Mouse (Mus musculus) heart, postnatal 25 days (tissue): ENCODE data around the gene Nectin2. TPM values are rescaled to one million over a fixed set of nuclear protein-coding genes. Genes with fewer than 3 reads are reported as not detected.

Experiments used
- DNase-seq: peaks from one replicate; pipeline ENCODE4 v3.0.0; 2022; ENCODE audit warnings: low spot score
- intact Hi-C: fragments of 180-260 bp; cut with DNase I; formaldehyde crosslinking; loops from one replicate; pipeline ENCODE4 v1.15.1; 2025
- total RNA-seq, 2 experiments: library from RNA; stranded (reverse); gene quantifications; 2 replicates each; pipeline ENCODE4 v1.2.3; 2021

The Nectin2 gene
- total RNA-seq, 2 experiments from 2014 or later = 31.1 to 31.9 TPM

- DNase-seq = no peak
- intact Hi-C loops = loop anchor here (2.0 kb wide), 1 partner anchor 27 kb away; no protein-coding TSS in a partner anchor
Observed at GRCm38 (mm10) chr7:19716055-19716682, 34.1 kb downstream of the Nectin2 start.

- intact Hi-C loops = loop anchor here (2.0 kb wide), 1 partner anchor 27 kb away; no protein-coding TSS in a partner anchor
- DNase-seq = peak; percentile 100
Observed at GRCm38 (mm10) chr7:19715239-19716054, 34.8 kb downstream of the Nectin2 start, which contains the start of gene Tomm40. TSS of gene Tomm40 (minus strand) at chr7:19715438.

DNA sequence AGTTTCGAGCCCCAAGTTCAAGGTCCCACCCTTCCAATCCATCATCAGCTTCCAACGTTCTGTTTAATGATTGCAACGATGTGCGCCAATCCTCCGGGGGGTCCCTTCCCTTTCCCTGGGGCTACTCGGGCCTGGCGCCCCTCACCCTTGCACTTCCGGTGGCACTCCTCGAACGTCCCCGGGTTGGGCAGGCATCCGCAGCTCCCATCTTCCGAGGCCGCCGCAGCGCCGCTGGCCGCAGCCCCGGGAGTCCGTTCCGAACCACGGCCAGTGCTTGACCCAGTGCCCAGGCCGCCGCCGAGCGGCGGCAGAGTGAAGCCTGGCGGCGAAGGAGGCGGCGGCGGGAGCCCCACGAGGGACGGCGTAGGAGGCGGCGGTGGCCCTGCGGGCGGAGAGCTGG lies 35.4 kb downstream of the Nectin2 start:
- intact Hi-C loops = no loop called here
- DNase-seq = no peak

DNA sequence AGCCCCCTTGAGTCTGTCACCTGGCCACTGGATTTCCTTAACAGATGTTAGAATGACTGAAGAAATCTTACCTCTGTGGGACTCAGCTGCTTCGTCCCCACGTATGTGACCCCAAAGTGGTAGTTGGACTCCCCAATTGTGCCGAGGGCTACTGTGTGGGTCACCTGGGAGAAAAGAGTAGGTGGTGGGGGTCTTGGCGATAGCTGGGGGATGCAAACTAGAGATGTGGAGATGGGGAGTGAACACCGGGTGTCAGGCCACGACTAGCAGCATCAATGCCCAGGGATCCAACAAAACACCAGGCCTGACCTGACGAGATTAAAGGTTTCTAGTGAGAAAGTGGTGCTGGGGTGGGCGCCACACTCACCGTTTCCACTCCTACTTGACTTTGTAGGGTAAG lies 36.7 kb downstream of the Nectin2 start:
- intact Hi-C loops = loop anchor here (2.0 kb wide), 1 partner anchor 45 kb away; no protein-coding TSS in a partner anchor
- no peak for DNase-seq

GRCm38 (mm10) chr7:19713196-19713595 lies 37.1 kb downstream of the Nectin2 start:
- intact Hi-C loops = loop anchor here (2.0 kb wide), 1 partner anchor 44 kb away; no protein-coding TSS in a partner anchor
- no peak for DNase-seq

DNA sequence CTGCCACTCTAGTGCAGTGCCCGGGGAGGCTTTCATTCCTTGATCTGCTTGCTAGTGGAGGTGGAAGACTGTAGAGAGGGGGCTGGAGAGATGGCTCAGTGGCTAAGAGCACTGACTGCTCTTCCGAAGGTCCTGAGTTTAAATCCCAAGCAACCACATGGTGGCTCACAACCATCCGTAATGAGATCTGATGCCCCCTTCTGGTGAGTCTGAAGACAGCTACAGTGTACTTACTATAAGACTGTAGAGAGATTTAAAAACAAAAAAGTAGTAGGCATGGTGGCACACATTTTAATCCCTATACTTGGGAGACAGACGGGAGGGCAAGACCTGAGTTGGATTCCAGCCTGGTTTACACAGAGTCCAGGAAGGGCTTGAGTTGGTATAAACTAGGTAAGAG lies 37.9 kb downstream of the Nectin2 start:
- DNase-seq = no peak
- intact Hi-C loops = loop anchor here (2.0 kb wide), 1 partner anchor 44 kb away; no protein-coding TSS in a partner anchor

- no peak for DNase-seq
- intact Hi-C loops = no loop called here
Observed at GRCm38 (mm10) chr7:19710650-19711049, 39.6 kb downstream of the Nectin2 start.

DNA sequence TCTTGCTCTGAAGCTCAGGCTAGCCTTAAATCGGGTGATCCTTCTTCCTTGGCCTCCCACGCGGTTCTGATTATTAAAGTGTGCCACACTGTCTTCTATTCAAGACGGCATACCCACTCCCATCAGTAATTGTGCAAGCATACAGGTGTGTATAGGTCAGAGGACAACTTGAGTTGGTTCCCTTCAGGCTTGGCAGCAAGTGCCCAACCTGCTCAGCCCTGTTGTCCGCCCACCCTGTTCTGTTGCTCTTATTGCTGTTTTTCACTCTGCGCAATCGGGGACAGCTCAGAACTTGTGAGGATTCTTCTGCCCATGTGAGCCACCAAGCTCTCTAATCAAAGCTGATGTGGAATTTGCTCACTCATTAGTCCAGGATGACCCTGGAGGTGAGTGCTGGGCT lies 45.0 kb downstream of the Nectin2 start:
- intact Hi-C loops = no loop called here
- no peak for DNase-seq

DNA sequence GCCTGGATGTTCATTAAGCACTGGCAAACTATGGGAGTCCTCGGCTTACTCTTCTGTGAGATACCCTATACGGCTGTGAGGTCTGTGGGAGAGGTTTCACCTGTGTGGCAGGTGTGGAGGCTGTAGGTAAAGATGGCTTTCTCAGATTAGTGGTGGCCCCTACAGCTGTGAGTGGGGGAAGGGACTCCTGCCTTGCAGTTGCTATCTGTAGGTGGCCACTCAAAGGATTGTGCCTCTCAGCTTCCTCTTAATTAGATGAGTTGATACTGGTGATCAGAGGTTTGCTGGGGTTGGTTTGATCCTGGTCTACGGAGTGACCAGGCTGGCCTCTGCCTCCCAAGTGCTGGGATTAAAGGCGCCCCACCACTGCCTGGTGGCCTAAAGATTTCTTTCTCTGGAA lies 45.8 kb downstream of the Nectin2 start:
- no peak for DNase-seq
- intact Hi-C loops = loop anchor here (5.0 kb wide), 1 partner anchor 297 kb away; no protein-coding TSS in a partner anchor

DNA sequence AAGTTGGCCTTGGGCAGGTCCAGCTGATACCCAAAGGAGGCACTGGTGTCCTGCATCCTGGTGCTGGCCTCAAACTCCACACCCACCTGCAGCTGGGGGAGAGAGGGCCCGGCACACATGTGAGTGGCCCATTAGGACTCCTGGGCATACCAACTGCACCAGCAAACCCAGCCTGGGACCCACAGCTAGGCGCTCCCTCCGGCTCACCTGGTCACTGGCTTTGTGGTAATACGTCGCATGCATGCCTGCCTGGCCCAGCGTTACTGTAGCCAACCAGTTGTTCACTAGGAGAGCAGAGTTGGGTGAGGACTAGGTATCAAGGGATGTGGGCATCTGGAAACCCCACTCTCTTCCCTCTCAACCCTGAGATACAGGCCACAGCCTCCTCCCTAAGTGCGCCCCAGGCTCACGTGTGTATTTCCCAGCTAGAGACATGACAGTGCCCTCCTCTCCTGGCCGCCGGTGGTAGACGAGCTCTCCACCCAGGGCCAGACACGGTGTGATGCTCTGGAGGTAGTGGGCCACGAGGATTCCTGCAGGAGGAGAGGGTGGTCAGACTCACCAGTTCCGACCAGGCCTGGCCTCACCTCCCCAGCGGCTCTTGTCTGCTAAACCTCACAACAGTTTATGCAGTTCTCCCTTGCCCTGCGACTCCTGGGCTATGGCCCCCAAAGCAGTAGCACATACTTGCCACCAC lies 47.3 kb downstream of the Nectin2 start:
- intact Hi-C loops = loop anchor here (5.0 kb wide), 1 partner anchor 296 kb away; no protein-coding TSS in a partner anchor
- no peak for DNase-seq

DNA sequence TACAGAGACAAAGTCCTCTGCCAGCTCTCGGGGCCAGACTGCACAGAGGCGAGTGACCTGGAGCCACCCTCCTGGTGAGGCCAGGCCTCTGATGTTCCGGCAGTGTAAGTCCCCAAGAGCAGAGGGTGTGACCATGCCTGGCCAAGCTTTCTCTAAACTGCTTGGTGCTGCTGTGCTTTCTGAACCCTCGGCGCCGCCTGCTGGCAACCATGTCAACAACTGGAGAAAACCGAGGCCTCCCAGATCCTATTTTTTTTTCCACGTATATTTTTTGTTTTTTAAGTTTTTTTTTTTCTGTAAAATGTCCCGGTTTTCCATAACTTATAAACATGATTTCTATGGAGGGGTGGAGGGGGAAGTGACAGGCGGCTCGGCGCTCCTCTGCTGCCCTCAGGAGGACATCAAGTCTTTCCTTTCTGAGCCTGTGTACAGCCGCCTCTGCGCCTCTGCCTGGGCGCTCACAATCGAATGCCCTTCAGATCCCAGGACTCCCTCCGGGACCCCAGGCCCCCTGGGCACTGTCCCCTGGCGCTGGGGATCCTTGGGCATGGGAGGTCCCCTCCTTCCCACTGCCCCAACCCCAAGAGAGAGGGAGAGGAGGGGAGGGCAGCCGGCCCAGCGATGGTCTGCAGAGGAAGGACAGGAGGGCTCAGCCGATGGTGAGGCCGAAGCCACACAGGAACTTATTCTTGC lies 49.1 kb downstream of the Nectin2 start:
- peak; percentile 67 for DNase-seq
- intact Hi-C loops = loop anchor here (5.0 kb wide), 1 partner anchor 294 kb away; no protein-coding TSS in a partner anchor

- DNase-seq = no peak
- intact Hi-C loops = loop anchor here (5.0 kb wide), 1 partner anchor 293 kb away; no protein-coding TSS in a partner anchor
Observed at GRCm38 (mm10) chr7:19700299-19701068, 49.8 kb downstream of the Nectin2 start.

DNA sequence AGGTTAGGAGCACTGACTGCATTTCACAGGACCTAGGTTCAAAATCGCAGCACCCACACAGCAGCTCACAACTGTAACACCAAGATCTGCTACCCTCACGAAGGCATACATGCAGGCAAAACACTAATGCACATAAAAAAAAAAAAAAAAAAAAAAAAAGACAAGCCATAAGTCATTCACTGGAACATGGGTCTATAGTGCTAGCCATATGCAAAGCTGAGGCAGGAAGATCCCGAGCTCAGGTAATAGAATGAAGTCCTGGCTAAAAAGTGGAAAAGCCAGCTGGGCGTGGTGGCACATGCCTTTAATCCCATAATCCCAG lies 50.5 kb downstream of the Nectin2 start:
- intact Hi-C loops = loop anchor here (5.0 kb wide), 1 partner anchor 292 kb away; no protein-coding TSS in a partner anchor
- no peak for DNase-seq

GRCm38 (mm10) chr7:19698907-19699826 lies 51.1 kb downstream of the Nectin2 start, which contains the start of gene Apoe:
TSS of gene Apoe (minus strand) at chr7:19699188.
- peak; percentile 75 for DNase-seq
- intact Hi-C loops = no loop called here

DNA sequence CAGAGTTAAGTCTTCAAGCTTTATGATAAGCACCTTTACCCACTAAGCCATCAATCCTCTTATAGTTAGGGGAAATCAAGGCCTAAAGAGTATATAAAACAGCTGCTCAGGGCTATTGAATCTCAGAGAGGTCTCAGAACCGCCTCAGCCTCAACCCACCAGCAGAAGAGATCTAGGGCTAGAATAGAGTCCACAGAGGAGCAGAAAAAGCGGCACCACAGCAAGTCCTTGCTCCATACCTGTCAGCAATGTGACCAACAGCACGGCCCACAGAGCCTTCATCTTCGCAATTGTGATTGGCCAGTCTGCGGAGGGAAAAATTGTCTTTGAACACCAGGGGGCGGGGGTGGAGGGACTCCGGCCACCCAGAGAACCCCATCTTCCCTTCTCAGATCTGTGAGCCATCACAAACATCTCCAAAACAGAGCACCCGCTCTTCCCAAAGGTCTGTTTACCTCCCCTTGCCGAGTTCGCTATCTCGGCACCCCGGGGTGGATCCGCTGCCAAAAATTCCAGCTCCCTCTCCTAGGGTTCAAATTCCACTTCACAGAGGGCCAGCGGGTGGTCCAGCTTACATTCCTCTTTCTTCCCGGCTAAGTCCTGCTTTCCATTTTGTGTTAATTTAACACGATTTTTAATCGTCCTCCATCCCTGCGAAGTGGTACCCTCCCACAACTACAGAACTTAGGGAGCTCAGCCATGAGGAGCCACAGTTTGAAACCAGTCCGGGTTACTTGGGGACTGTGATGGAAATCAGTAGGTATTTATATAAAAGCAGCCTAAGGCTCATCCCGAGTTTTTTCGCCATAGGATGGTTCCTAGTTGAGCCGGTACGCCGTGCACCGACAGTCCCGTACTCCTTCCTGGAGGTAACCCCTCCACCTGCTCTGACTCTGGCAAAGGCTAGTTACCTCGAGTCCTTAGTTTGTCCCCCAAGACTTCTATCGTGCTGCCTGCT lies 52.1 kb downstream of the Nectin2 start:
- intact Hi-C loops = loop anchor here (1.0 kb wide), 1 partner anchor 28 kb away; no protein-coding TSS in a partner anchor

GRCm38 (mm10) chr7:19696336-19696873 lies 53.9 kb downstream of the Nectin2 start:
- DNase-seq = no peak
- intact Hi-C loops = no loop called here

More for the DNA sequence above, 52.1 kb downstream of the Nectin2 start:
- DNase-seq = no peak
